Mouse (Mus musculus) megakaryocyte progenitor cell, adult 5-6 weeks (primary cell): ENCODE measurements at regions not wholly inside any gene's neighbourhood (a gene's known extent, or its start where the extent isn't known, plus 50 kb on each side); places are given as distances from the start of the nearest gene placed in this dataset.

ENCODE experiments used
- ATAC-seq: replicated peaks from 2 replicates; pipeline ENCODE4 v1.8.0; 2016; ENCODE audit warnings: mild to moderate bottlenecking, moderate TSS enrichment, inconsistent platforms; ENCODE audit not compliant: poor library complexity

DNA sequence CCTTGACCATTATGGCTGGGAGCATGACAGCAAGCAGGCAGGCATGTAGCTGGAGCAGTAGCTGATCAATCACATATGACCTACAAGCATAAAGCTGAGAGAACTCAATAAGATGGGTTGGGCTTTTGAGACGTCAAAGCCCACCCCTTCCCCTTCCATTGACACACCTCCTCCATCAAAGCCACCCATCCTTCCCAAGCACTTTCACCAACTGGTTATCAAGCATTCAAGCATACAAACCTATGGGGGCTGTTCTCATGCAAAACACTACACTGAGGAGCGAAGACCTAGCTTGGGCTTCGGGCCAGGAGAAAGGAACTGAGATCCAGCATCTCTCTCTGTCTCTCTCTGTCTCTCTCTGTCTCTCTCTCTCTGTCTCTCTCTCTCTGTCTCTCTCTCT is 118.4 kb upstream of the Tle3 start:
- ATAC-seq, result no peak

DNA sequence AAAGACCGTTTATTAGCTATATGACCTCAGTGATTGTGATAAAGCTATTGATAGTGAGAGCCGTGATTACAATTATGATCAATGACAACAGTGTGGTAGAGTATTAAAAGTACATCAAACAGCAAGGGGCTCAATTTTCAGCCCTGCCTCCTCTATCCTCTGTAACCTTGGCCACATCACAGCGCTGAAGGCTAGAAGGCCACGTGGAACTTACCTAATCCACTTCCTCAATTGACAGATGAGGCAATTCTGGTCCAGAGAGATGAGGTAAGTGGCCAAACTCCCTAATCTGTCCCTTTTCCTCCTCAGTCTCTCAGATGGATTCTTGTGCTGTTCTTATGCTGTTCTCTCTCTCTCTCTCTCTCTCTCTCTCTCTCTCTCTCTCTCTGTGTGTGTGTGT is 114.7 kb upstream of the Tle3 start:
- peak; percentile 79 for ATAC-seq

DNA sequence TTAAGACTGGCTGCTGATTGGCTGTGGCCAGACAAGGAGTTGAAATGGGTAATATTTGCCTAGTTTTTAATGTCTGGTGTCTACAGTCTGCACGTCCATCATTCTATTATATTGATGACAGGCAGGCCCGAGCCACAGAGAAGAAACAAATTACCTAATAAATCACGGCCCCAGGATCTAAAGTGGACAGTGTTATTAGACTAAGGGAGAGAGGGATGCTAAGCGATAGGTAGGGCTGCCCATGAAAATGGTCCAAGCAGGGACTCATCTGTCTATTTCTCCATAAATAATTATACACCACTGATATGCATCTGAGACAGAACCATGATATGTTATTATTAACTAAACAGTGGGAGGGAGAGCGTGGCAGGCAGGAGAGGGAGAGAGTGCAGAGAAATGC is 114.1 kb upstream of the Tle3 start:
- no peak for ATAC-seq

DNA sequence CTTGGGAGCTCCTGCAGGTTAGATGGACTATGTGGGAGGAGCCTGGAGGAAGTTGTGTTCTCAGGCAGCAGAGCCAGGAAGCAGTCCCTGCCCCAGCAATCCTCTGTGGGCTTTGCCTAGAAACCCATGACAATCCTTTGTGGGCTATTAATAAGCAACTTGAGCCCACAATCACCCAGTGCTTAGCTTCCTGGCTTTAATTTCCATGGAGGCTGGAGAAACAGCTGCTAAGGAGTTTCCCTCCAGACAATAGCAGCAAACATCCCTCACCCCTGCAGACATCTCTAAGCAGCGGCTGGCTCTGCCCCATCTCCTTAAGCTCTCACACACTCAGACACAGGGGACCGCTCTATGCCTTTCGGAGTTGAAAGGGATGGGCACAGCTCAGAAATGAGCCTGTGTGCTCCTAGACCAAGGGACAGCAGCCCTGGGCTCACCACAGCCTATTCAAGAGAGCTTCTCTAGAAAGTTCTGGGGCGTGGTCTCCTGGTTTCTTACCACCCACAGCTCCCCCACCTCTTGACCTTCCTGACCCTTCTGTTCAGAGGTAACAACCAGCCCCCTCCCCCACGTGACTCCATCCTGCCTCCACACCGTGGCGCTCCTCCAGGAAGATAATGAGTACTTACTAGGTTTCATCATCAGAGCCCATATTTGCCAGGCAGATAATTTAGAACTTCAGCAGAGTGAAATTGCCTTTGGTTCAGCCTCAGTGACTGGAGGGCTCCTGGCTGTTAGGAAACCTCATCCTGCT is 112.6 kb upstream of the Tle3 start:
- ATAC-seq, result no peak

DNA sequence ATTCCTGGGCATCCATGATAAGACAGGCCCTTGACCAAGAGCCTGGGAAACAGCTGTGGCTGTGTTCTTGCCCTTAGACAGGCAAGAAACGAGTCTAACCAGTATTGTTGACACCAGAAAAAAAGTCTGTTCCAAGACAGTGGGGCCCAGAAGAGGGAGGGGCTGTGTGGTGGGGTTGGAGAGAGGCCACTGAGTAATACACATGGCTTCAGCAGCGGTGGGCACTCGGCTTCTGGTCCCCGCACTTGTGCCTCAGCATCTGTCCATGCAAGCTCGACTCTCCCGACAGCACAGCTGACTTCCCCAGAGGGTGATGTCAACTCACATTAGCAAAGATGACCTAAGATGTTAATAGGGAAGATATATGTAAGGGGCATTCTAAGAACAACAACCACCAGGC is 110.9 kb upstream of the Tle3 start:
- ATAC-seq, result no peak

DNA sequence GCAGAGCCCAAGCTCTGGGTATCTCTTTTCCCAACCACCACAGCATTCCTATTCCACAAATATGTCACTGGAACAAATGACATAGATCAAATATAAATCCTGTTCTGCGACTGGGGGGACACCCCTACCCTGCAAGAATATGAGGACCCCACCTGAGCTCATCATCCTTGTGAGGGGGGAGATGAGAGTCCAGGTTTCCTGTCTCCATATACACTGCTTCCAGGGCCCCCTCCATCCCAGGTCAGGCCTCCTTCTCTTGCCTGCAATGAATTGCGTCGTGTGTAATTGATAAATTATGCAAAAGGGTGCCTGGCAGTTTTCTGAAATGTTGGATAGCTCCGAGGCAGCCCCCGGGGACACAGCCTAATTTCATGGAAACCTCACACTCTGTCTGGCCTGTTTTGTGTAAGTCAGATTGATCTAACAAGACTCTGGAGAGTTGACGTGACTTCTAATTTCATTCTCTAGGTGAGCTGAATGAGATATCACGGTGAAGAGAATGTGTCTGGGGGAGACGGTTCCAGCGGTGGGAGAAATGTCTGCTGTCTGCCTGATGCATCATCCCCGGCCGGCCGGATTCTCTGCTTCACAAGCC is 110.3 kb upstream of the Tle3 start:
- no peak for ATAC-seq

DNA sequence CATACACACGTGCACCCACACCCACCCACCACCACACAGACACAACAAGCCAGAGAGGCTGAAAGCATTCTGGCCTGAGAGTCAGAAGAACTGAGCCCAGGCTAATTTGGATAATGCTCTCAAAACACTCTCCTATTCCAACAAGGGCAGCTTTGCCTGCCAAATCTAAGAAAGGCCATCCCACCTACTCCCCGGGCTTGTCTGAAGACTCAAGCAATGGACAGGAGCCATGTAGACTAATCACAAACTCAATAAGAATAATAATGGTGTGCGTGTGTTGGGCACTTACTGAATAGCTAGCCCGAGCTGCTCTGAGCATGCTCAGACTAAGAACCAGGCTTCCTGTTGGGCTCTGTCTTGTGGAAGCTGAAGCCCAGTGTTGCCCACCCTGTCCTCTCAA is 108.8 kb upstream of the Tle3 start:
- no peak for ATAC-seq

DNA sequence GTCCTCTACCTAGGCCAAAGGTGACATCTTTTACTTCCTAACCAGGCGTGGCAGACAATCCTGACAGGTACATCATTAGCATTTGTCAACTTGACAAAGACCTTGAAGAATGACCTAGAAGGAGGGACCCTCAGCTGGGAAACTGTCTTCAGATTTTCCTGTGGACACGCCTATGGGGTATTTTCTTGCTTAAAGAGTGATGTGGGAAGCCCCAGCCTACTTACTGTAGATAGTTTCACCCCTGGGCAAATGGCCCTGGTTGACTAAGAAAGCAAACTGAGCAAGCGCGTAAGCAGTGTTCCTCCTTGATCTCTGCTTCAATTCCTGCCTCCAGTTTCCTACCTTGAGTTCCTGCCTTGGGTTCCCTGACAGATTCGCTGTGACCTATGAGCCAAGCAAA is 106.7 kb upstream of the Tle3 start:
- ATAC-seq, result no peak

DNA sequence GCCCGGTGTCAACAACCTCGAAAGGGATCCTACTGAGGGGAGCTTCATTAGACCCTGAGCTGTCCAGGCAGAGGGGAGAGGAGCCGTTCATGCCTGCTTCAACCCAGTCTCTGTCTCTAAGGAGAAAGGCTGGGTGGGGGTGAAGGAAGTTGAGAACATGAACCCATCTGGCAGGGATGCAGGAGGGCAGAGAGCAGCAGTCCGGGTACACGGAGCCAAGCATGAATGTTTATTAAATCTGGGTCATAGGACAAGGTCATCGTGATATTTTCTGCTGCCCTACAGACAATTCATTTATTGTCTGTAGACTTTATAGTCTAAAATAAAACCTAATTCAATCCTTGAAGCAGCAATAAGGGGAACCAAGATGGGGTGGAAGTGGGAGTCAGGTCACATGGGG is 105.2 kb upstream of the Tle3 start:
- ATAC-seq, result no peak

DNA sequence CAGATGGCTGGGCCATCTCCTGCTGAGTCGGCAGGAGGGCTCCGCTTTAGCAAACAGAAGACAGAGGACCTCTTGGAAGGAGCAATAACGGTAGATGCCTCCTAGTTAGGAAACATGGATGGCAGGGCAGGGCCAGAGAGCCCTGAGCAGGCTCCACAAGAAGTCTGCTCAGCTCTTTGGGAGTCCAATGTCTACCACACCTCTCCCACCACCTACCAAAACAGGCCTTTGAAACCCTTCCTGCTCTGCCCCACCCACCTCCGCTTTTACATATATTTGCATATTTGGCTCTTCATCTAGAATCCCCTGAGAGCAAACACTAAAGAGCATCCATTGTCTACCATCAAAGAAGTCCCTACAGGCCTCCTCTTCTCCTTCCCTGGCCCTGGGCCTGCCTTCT is 104.6 kb upstream of the Tle3 start:
- no peak for ATAC-seq

DNA sequence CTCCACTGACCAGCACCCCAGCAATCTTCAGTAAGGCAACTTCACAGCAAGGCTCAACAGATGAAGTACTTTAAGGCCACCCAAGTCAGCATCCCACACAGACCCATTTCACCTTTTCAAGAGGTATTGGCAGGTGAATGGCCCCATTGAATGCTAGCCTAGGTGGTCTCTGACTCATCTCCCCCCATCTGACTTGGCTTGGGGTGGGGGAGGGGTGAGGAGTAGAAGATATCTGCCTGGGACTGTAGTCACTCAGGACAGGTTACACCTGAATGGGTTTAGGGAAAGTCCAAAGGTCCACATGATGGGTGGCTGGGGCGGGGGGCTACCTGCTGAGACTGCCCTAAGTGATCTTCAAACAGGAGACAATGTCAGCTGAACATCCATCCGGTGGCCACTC is 104.0 kb upstream of the Tle3 start:
- ATAC-seq, result no peak

DNA sequence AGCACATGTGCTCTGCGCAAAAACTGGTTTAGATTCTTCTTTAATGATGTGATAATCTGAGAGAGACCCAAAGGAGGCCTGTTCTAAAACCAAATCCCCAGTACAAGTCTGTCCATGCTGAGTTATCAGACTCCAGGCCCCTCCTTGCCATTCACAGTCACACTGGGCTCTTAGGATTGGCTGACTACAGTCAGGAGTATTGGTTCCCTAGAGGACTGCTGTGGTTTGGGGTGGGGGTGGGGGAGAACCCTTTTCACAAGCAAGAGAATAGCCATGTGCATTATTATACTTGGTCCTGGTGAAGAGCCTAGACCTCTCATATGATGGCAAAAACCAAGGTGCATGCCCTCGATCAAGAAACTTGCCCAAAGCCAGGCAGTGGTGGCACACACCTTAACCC is 103.5 kb upstream of the Tle3 start:
- ATAC-seq, result no peak

DNA sequence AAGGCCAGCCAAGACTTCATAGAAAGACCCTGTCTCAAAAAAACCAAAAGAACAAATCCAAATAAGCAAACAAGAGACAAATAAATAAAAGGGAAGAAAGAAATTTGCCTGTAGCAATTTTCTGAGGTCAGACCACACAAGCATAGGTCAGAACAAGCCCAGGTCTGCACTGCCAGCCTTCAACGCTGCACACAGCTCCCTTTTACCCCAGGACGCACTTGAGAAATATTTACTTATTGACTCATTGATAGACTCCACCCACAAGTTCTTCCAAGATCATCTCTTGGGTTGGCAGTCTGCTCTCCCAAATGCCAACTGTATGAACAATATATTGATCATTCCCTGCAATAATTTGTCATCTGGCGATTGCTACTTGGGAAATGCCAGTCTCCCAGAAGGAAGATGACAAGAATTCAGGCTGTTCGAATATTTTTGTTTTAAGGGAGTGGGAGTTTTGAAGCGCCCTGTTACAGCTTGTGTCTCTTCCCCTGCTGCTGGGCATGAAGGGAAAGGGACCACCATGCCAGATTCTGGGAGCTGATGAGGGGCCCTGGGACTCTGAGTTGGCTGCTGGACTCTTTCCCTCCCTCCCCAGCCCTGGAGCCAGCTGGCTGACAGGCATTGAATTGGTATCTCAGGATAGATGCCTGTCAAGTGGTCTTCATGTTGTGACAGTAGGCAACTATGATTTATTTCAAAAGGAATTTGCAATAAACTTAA is 102.9 kb upstream of the Tle3 start:
- ATAC-seq, result no peak

DNA sequence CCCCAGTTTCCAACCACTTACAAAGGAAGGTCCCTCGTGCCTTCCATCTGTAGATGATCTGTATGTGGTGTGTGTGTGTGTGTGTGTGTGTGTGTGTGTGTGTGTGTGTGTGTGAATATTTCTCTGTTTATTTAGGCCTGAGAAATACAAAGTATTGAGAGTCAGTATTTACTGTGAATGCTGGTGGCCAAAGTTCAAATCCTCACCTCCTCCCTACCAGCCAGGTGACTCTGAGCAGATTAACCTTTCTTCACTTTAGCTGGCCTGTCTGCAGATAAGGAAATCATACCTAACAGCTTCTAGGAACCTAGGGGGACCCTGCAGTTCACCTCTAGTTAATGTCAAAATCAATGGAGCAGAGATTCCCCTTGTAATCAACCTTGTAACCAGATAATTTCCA is 100.9 kb upstream of the Tle3 start:
- no peak for ATAC-seq

DNA sequence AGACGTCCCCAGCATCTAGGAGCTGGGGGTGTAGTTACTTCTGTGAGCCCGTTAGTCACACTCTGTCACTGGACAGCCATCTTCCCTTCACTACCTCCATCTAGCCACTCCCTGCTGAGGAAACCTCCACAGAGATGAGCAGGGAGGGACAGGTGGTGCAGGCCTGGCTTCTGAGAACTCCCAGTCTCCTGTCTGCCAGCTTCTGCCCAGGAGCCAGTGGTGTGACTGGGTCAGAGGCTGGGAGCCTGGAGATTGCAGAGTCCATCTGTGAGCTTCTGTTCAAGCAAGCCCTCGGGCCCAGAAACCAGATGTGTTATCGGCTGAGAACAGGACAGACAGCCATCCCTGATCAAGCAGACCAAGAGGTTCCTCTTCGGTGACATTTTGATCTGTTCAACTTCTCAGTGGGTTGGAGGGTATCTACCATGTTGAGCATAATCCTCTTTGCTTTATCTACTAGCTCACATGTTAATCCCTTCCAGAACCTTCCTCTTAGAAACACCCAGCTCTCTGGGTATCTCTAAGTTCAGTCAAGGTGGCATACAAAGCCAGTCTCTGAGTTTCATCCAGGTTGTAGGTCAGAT is 100.3 kb upstream of the Tle3 start:
- no peak for ATAC-seq

DNA sequence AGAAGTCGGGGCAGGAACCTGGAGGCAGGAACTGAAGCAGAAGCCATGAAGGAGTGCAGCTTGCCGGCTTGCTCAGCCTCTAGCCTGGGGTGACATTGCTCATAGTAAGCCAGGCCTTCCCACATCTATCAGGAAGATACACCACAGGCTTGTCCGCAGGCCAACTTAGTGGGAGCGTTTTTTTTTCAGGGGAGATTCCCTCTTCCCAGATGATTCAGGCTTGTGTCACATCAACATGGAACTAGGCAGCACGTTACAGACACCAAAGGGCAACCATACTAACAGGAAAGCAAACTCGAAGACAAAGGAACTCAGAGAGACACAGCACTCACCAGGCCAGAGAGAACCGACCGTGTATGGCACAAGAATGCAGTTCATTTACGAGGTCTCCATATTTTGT is 98.1 kb upstream of the Tle3 start:
- no peak for ATAC-seq

DNA sequence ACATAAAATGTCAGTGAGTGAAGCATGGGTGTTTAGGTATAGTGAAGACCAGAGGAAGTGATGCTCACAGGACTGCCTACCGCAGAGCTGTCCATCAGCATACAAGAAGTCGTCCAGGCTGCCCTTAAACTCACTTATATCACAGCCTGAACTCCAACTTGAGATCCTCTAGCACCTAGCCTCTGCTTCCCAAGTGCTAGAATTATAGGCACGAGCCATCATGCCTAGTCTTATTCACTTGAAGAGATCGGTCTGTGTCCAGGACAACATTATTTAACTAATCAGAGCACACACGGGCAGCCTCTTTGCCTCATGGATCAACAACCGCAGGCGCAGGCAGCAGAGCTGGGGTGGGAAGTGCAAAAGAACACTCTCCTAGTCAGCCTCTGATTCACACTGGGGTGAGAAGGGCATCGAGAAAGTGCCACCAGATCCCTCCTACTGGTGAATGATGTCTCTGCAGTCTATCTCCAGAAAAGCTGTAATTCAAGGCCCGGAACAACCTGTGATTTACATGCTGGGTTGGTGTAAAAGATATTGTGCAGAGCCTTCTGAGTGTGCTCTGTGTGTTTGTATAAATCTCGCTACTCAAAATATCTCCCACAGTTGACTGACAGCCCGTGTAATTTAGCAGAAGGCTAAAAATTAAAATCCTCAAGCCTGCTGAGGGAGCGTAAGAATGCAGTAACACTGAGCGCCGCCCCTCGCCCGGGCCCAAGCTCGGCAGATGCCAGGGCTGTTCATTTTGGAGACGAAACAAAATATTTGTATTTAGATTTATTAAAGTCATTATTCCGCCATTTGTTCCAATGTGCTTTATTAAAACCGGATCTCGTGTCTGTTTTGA is 94.6 kb upstream of the Tle3 start:
- peak; percentile 87 for ATAC-seq

DNA sequence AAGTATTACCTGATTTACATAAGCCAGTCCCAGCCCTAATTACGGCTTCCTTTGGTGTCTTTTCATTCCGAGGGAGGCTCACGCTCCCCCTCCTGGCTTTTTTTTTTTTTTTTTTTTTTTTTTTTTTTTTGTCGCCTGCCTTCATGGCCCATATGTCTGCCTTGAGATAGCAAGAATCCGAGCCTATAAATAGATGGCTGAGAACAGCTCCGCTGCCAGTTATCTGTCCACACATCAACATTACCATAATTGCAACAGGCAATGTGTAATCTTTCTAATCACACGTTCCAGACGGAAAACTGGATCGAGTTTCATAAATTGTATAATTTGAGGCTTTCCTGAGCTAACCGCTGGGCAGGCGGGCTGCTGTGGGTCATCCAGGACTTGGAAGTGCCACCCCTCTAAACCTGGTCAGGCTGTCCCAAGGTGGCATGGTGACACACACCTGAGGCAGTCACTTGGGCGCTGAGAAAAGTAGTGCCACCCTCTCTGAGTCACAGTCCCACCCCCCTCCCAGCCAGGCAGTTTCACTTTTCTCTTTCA is 93.9 kb upstream of the Tle3 start:
- peak; percentile 72 for ATAC-seq

DNA sequence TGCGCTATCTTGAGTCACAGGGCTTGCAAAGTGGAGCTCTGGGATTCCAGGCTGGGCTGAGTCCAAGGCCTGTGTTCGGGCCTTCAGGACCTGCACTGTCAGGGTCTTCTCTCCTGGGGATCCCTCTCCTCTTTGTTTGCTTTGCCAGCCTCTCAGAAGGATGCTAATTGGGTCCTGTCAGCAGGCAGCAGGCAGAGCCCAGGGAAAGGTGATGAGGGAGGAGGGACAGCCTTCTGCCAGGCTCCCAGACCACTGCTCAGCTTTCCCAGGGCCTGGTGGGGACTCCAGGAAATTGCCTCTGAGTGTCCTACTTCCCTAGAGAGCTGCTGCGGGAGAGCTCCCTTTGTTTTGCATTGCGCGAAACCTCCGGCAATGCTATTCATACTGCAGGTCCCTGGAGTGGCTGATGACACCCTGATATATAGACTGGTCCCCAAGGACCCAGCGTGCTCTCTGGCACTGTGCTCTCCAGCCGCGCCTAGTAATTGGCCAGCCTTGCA is 93.1 kb upstream of the Tle3 start:
- ATAC-seq, result no peak

DNA sequence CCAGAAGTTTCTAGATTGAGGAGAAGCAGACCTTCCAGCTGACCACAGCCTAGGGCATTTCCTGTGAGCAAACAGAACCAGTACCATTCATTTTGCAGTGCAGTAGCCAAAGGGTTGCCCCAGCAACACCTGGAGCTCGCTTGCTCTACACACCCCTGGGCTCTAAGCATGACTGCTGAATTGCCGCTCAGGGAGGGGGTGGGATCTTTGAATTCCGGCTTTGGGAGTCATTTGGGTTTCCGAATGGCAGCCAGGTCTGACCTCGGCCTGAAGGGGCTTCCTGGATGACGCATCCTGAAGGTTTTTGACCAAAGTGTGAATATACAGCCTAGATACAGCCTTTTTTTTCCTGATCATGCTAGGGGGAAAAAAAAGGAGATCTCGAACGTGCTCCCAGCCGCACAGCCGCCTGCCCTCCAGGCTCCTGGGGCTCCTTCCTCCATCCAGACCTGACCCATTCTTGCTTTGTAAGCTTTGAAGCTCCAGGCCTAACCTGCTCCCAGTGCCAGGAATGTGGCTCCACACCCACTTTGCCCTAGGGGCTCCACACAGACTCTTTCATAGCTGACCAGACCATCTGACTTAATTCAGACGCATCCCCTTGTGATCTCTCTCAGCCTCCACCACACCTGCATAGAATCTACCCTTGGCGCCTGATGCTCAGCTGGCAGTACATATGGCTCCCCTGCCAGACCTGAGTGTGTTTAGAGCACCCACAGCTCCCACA is 91.1 kb upstream of the Tle3 start:
- no peak for ATAC-seq
